Mouse (Mus musculus): Measurements from ENCODE around the gene Cep97. TPM values are rescaled to one million over a fixed set of nuclear protein-coding genes. Genes with fewer than 3 reads are reported as not detected.
A peak's percentile ranks its signal among the peaks of the same experiment; 100 is the strongest.
"Not testable (repeated sequence)": the region's sequence is repeated elsewhere in the genome, so short reads cannot be mapped to it uniquely, and the experiment has no call there.

The Cep97 gene
- polyA plus RNA-seq, 1 experiment from 2014 or later: 20.5 TPM

DNA sequence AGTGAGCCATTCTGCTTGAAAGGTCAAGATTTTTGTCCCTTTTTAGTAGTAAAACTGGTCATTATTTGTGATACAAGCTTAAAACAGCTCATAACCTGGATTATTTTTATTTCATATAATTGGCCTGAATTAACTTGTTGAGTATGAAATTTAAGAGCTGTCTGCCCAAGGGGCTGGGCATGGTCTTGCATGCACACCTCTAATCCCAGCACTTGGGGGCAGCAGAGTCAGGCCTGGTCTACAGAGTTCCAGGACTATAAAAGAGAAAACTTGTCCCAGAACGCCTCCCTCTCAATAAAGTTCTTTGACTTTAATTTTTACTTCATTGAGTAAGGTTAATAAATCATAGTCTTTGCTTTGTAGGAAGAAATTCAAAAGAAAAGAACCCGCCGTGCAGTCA lies 34.5 kb upstream of the Cep97 start:
- peak; percentile 54 for DNase-seq (ENCODE audit: low spot score)

DNA sequence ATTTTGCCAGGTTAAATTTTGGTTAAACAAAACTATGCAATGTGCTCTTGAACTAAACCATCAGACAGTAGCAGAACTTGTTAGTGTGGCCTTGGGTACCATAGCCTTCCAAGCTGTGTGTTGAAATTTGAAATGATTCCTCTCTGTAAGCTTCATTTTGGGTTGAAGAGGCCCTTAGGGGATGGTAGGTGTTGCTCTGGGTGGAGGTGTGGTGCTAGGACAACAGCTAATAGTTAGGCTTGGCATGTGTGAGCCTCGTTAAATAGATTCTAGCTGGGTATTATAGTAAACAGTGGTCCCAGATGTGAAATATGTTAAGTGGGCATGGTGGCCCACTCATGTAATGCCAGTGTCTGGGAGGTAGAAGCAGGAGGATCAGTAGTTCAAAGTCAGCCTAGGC lies 32.6 kb upstream of the Cep97 start:
- Histone ChIP-seq H3K4me2 (ENCODE audit: low read depth, low read length, severe bottlenecking) (peak overlapping the region; percentile 88), H3K9me3 (ENCODE audit: control insufficient read depth, low read length) (no peaks in the 10 kb centered on the region), H3K36me3 (ENCODE audit: control insufficient read depth, insufficient read depth, low read length) (peaks cover 14% of the 10 kb centered on the region; the same call in 1 of the 2 replicates), H3K4me3 (ENCODE audit: low read depth, low read length) (peak overlapping the region; percentile 86), H3K9ac (ENCODE audit: low read length) (peak overlapping the region; percentile 97), H3K27ac (ENCODE audit: low read depth, low read length) (peak overlapping the region; percentile 18; the same call in 1 of the 2 replicates), H3K27me3 (ENCODE audit: control insufficient read depth, insufficient read depth, low read length) (no peaks in the 10 kb centered on the region), H3K4me1 (replicated peaks; ENCODE audit: control insufficient read depth, insufficient read depth, low read length) (peaks cover 4% of the 10 kb centered on the region)
- ATAC-seq (replicated peaks; ENCODE audit: low FRiP score) (no peak), DNase-seq (ENCODE audit: low spot score) (peak; percentile 41)
- 28% methylated on average over 1 of the region's 1 CpGs for WGBS

More for the DNA sequence above, 34.5 kb upstream of the Cep97 start:
- H3K4me3 ChIP-seq (ENCODE audit: low read depth, low read length): no peak overlapping the region
- H3K4me1 ChIP-seq (replicated peaks; ENCODE audit: control insufficient read depth, insufficient read depth, low read length): peaks cover 10% of the 10 kb centered on the region
- H3K27me3 ChIP-seq (ENCODE audit: control insufficient read depth, insufficient read depth, low read length): no peaks in the 10 kb centered on the region
- WGBS: 85% methylated on average over 3 of the region's 3 CpGs
- peaks cover 14% of the 10 kb centered on the region; the same call in 1 of the 2 replicates for H3K36me3 ChIP-seq (ENCODE audit: control insufficient read depth, insufficient read depth, low read length)
- no peak overlapping the region for H3K9ac ChIP-seq (ENCODE audit: low read length)
- no peak for ATAC-seq (replicated peaks; ENCODE audit: low FRiP score)
- H3K4me2 ChIP-seq (ENCODE audit: low read depth, low read length, severe bottlenecking): no peak overlapping the region
- no peaks in the 10 kb centered on the region for H3K9me3 ChIP-seq (ENCODE audit: control insufficient read depth, low read length)
- no peak overlapping the region for H3K27ac ChIP-seq (ENCODE audit: low read depth, low read length)

DNA sequence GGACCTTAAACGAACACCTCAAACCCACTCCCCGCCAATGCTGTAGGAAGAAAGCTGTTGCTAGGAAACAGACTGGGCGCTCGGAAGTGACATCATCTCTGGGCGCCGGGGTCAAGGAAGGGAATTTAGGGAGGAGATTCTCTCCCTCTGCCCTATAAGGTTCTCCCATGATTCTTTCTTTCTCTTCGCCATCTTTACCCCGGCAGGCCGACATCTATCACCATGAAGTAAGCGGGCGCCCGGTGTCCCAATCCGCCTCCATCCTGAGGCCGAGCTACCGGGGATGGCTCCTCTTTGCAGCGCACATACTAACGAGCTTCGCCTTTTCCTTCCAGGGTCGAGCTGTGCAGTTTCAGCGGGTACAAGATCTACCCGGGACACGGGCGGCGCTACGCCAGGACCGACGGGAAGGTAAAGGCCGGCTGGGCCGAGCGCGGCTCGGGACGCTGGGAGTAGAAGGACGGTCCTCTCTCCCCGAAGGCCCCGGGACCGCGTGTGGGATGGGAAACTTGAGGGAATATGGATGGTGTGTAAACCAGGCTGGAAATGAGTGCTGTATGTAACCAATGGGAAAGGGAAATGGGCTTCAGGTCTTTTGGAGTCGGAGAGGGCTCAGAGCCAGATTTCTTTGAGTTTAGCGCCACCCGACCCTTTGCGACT lies 31.7 kb upstream of the Cep97 start, which contains the start of gene Rpl24:
TSS of gene Rpl24 (plus strand) at position 64 of the 660 bp plus-strand sequence.
- Histone ChIP-seq H3K4me2 (ENCODE audit: low read depth, low read length, severe bottlenecking) (peak within 1 kb of the TSS; percentile 88), H3K9me3 (ENCODE audit: control insufficient read depth, low read length) (no peaks in the 10 kb centered on the region), H3K27me3 (ENCODE audit: control insufficient read depth, insufficient read depth, low read length) (no peaks in the 10 kb centered on the region), H3K4me3 (ENCODE audit: low read depth, low read length) (peak within 1 kb of the TSS; percentile 86), H3K27ac (ENCODE audit: low read depth, low read length) (peak within 1 kb of the TSS; percentile 73), H3K4me1 (replicated peaks; ENCODE audit: control insufficient read depth, insufficient read depth, low read length) (peaks cover 4% of the 10 kb centered on the region), H3K36me3 (ENCODE audit: control insufficient read depth, insufficient read depth, low read length) (peaks cover 8% of the 10 kb centered on the region; the same call in 1 of the 2 replicates), H3K9ac (ENCODE audit: low read length) (peak within 1 kb of the TSS; percentile 97)
- DNase-seq (ENCODE audit: low spot score): peak; percentile 96
- 0% methylated on average over 42 of the region's 42 CpGs for WGBS
- ATAC-seq (replicated peaks; ENCODE audit: low FRiP score): peak; percentile 92

DNA sequence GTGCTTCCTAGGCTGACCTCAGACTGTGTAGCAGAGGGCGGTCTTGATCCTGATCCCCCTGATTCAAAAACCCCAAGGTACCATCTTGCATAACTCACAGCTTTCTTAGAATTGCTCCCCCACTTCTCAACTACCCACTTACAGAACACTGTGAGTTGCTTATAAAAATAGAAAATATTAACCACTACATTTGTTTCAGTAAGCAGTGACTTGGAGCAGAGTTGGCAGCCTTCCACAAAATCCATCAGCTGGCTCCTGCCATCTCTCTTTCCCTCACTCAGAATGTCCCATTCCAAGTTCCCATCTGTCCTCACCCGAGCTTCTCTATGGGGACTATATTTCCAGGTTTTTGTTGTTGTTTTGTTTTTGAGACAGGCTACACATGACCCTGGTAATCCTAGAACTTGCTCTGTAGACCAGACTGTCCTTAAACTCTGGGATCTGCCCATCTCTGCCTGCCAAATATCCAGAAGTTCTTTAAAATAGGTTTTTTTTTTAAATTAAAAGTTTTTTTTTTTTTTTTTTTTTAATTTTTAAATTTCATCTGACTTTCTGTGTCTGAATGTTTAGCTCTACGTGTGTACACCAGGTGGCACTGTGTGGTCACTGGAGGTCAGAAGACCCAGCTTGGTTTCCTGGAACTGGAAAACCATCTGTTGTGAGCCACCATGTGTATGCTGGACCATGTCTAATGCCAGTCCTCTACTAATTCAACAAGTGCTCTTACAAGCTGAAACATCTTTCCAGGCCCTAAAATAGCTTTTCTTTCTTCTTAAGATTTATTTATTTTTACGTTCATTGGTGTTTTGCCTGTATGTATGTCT lies 29.7 kb upstream of the Cep97 start:
- 76% methylated on average over 4 of the region's 4 CpGs for WGBS
- Histone ChIP-seq H3K9me3 (ENCODE audit: control insufficient read depth, low read length) (no peaks in the 10 kb centered on the region), H3K27ac (ENCODE audit: low read depth, low read length) (no peak overlapping the region), H3K36me3 (ENCODE audit: control insufficient read depth, insufficient read depth, low read length) (no peaks in the 10 kb centered on the region; the same call in 1 of the 2 replicates), H3K9ac (ENCODE audit: low read length) (no peak overlapping the region), H3K4me1 (replicated peaks; ENCODE audit: control insufficient read depth, insufficient read depth, low read length) (peaks cover 4% of the 10 kb centered on the region), H3K4me2 (ENCODE audit: low read depth, low read length, severe bottlenecking) (no peak overlapping the region), H3K4me3 (ENCODE audit: low read depth, low read length) (no peak overlapping the region), H3K27me3 (ENCODE audit: control insufficient read depth, insufficient read depth, low read length) (no peaks in the 10 kb centered on the region)
- ATAC-seq (replicated peaks; ENCODE audit: low FRiP score) (no peak), DNase-seq (ENCODE audit: low spot score) (peak; percentile 54)

DNA sequence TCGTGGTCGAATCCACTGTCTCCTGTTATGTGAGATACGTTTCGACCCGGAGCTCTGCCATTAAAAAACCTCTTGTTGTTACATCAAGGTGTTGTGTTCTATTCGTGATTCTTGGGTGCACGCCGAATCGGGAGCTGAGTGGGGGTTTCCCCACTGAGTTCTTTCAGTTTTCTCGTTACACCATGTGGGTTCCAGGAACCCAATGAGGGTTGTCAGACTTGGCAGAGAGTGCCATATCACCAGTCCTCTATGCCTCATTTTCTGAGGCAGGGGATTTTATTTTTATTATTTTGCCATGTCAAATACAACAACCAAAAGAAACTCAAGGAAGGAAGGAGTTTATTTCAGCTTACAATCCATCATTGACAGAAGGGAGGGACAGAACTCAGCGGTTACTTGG lies 28.4 kb upstream of the Cep97 start:
- H3K36me3 ChIP-seq (ENCODE audit: control insufficient read depth, insufficient read depth, low read length); H3K27me3 ChIP-seq (ENCODE audit: control insufficient read depth, insufficient read depth, low read length); DNase-seq (ENCODE audit: low spot score); H3K4me1 ChIP-seq (replicated peaks; ENCODE audit: control insufficient read depth, insufficient read depth, low read length); ATAC-seq (replicated peaks; ENCODE audit: low FRiP score); H3K4me3 ChIP-seq (ENCODE audit: low read depth, low read length); H3K4me2 ChIP-seq (ENCODE audit: low read depth, low read length, severe bottlenecking); H3K27ac ChIP-seq (ENCODE audit: low read depth, low read length); H3K9ac ChIP-seq (ENCODE audit: low read length); H3K9me3 ChIP-seq (ENCODE audit: control insufficient read depth, low read length): not testable (repeated sequence)
- WGBS: 92% methylated on average over 6 of the region's 11 CpGs

DNA sequence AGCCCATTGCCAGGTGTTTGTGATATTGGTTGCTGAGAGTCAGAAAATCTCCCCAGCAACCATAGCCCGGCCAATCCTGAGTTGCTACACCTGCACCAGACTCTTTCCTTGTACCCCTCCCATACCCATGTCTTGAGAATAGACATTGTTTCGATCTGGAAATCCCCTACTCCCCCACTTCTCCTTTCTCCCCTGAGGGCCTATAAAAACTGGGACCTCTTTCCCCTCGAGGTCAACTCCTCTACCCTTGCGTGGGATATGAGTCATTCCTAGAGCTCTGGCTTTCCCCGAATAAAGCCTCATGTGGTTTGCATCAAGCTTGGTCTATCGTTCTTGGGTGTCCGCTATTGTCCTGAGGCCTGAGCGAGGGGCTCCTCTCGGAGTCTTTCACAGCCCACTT lies 19.5 kb upstream of the Cep97 start:
- not testable (repeated sequence) for H3K4me3 ChIP-seq (ENCODE audit: low read depth, low read length); ATAC-seq (replicated peaks; ENCODE audit: low FRiP score); H3K4me1 ChIP-seq (replicated peaks; ENCODE audit: control insufficient read depth, insufficient read depth, low read length); H3K27me3 ChIP-seq (ENCODE audit: control insufficient read depth, insufficient read depth, low read length); H3K36me3 ChIP-seq (ENCODE audit: control insufficient read depth, insufficient read depth, low read length); H3K9me3 ChIP-seq (ENCODE audit: control insufficient read depth, low read length); H3K27ac ChIP-seq (ENCODE audit: low read depth, low read length); H3K9ac ChIP-seq (ENCODE audit: low read length); DNase-seq (ENCODE audit: low spot score); H3K4me2 ChIP-seq (ENCODE audit: low read depth, low read length, severe bottlenecking)
- WGBS: 91% methylated on average over 9 of the region's 9 CpGs

DNA sequence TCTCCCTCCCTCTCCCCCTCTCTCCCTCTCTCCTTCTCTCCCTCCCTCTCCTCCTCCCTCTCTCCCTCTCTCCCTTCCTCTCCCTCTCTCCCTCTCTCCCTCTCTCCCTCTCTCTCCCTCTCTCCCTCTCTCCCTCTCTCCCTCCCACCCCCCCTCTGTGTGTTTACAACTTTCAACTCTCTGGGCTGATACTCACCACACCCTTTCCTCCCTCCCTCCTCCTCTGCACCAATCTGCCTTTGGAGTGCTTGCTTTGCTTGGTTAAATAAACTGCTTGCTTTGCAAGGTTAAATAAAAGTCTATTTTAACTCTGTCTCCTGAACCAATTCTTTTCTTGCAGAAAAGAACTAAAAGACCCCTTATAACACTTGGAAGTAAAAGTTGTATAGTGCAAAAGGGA lies 18.1 kb upstream of the Cep97 start:
- Histone ChIP-seq H3K9me3 (ENCODE audit: control insufficient read depth, low read length) (no peaks in the 10 kb centered on the region), H3K9ac (ENCODE audit: low read length) (no peak overlapping the region), H3K27ac (ENCODE audit: low read depth, low read length) (no peak overlapping the region), H3K4me2 (ENCODE audit: low read depth, low read length, severe bottlenecking) (no peak overlapping the region), H3K27me3 (ENCODE audit: control insufficient read depth, insufficient read depth, low read length) (no peaks in the 10 kb centered on the region), H3K4me3 (ENCODE audit: low read depth, low read length) (no peak overlapping the region), H3K4me1 (replicated peaks; ENCODE audit: control insufficient read depth, insufficient read depth, low read length) (no peaks in the 10 kb centered on the region), H3K36me3 (ENCODE audit: control insufficient read depth, insufficient read depth, low read length) (no peaks in the 10 kb centered on the region)
- no peak for ATAC-seq (replicated peaks; ENCODE audit: low FRiP score)
- no peak for DNase-seq (ENCODE audit: low spot score)

DNA sequence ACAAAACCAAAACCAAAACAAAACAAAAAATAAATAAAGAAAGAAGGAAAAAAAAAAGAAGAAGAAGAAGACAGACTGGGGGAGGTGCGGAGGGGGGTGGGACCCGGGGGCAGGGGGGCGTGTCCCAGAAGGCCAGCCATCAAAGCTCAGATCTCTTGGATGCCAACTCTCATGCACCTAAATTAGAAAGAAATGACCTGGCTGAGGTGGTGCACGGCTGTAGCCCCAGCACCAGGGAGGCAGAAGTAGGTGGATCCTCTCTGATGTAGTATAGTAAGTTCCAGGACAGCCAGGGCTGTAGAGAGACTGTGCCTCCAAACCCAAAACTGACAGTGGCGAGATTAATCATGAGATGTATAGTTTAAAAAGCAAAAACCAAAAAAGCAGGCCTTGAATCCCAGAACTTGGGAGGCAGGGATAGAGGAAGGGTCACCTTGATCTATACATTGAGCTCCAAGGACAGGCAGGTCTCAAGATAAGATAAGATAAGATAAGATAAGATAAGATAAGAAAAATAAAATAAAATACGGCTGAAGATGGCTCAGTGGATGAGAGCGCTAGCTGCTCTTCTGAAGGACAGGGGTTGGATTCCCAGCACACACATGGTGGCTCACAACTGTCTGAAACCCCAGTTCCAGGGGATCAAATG lies 17.1 kb upstream of the Cep97 start:
- DNase-seq (ENCODE audit: low spot score) (no peak), ATAC-seq (replicated peaks; ENCODE audit: low FRiP score) (0 out of 2 replicates have a peak, but pooled peaks have one; percentile 24)
- Histone ChIP-seq H3K4me2 (ENCODE audit: low read depth, low read length, severe bottlenecking) (no peak overlapping the region), H3K27ac (ENCODE audit: low read depth, low read length) (no peak overlapping the region), H3K4me1 (replicated peaks; ENCODE audit: control insufficient read depth, insufficient read depth, low read length) (no peaks in the 10 kb centered on the region), H3K27me3 (ENCODE audit: control insufficient read depth, insufficient read depth, low read length) (no peaks in the 10 kb centered on the region), H3K9ac (ENCODE audit: low read length) (no peak overlapping the region), H3K9me3 (ENCODE audit: control insufficient read depth, low read length) (no peaks in the 10 kb centered on the region), H3K4me3 (ENCODE audit: low read depth, low read length) (no peak overlapping the region), H3K36me3 (ENCODE audit: control insufficient read depth, insufficient read depth, low read length) (no peaks in the 10 kb centered on the region)
- WGBS: 73% methylated on average over 7 of the region's 7 CpGs
